Mouse (Mus musculus) heart, adult 11 months (tissue): ENCODE data around the gene Utp20.
"Not testable (repeated sequence)": the region's sequence is repeated elsewhere in the genome, so short reads cannot be mapped to it uniquely, and the experiment has no call there.

ENCODE experiments used
- DNase-seq: peaks from one replicate; pipeline ENCODE4 v3.0.0; 2022

The Utp20 gene

DNA sequence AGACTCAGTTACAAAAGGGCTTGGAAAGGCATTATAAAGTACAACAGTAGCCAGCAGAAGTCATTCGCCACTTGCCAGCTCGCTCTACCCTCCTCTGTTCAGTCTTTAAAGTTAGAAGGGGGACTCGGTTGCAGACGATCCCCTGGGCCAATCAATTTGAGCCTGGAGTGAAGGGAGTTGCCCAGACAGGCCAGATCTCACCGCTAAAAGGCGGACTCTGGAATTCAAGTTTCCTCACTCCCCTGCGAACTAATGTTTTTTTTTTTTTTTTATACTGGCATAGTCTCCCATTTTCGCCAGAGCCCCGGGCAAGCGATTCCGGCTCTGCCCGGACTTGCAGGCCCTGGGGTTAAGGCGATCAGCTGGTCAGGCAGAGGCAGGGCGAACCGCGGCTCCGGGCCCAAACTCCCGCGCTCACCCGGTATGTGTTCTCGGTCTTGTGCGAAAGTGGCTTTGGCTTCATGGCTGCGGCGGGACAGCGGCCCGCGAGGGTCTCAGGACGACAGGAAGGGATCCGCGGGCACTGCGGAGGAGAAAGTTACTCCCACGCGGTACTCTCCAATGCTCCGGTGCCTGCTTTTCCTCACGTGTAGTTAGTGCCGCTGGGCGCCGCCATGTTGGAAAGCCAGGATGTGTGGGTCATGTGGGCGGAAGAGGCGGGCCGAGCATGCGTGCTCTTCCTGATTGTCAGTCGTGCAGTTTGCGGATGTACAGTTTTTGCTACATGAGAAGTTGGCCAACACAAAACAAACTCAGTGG is at the start of gene Utp20:
Utp20 (minus strand) TSS at position 617 of the 759 bp plus-strand sequence.
- peak; percentile 97 for DNase-seq

DNA sequence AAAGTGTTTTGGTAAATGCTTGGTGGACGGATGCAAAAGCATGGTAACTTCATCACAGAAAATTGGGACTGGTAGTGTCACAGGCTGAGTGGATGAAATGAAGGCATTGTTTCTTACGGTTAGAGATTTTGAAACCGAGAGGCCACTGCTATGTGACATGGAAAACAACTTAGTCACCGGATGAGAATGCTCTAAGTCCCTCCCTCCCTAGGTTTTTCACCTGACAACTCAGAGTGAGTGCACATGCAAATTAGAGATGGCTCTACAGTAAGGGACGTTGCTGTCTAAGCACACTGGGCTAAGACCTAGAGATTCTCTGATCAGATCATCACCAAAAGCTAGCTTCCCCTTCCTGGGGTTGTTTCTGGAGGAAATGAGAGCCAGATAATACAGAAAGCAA is 48.3 kb upstream of the Utp20 start:
- no peak for DNase-seq

DNA sequence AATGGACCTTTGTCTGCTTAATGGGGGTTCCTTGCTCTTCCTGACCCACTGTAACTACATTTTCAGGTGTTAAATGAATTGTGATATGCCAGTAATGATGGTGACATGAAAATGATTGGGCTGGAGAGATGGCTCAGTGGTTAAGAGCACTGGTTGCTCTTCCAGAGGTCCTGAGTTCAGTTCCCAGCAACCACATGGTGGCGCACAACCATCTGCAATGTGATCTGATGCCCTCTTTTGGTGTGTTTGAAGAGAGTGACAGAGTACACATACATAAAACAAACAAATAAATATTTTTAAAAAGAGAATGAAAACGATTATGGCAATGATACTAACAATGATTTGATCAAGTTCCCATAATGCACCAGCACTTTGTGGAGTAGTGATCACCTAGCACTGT is 39.4 kb upstream of the Utp20 start:
- peak; percentile 43 for DNase-seq

DNA sequence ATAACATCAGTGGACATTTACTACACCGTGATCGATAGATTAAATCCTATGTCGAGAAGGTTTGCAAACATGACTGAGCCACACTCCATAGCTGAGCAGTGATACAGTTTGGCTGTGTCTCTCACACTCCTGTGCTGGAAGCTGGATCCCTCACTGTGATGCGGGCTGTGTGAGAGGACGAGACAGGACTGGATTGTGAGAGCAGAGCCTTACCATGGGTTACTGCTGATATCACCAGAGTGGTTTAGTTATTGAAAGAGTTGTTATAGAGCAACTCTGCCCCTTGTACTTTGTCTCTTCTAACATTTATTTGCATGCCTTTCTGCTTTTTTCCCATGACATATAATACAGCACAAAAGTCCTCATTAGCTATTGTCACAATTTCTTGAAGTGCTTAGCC is 35.7 kb upstream of the Utp20 start:
- DNase-seq: peak; percentile 12

DNA sequence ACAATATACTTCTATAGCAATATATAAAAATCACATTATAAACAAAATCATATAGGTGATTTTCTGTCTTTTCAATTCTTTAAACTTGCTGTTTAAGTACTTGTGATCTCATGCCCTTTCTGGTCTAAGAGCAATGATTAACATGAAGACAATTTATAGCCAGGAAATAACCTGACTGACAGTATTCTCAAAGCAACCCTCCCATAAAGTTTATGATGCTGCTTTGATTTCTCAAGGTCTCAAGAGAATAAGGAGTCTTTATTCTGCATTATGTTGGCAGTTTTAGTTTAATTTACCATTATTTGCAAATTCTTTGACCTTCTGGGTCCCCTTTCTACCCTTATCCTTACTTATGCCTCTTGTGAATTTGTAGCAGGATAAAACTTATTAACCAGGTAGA is 34.8 kb upstream of the Utp20 start:
- DNase-seq: no peak

DNA sequence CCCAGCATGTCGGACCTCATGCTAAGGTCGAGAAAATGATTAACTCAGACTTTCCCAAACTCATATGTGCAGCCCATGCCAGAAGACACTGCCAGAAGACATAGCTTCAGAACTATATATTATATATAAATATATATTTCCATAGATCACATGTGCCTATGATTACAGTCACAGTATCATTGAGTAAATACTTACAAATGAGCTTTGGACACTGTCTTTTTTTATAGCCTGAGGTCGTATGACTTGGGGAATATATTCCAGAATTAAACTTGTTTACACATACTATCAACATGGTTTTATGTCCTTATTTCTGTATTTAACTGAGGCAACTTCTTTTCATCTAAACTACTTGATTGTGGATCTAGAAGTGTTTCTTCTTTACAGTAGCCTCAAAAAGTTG is 34.3 kb upstream of the Utp20 start:
- DNase-seq: peak; percentile 45

DNA sequence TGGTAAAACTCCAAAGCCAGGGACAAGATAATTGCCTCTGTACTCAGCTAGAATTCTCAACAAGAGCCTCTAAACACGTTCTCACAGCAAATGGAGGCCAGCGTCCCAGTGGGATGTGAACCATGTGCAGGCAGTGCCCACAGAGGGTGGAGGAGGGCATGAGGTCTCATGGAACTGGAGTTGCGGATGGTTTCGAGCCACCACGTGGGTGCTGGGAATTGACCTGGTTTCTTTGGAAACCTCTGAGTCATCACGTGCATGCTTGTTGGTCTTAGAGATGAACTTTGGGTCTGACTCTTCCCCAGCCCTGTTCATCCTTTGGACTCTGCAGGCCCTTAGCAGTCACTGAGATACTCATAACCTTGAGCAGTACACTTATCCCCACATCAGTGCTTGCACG is 26.7 kb upstream of the Utp20 start:
- DNase-seq: peak; percentile 71

DNA sequence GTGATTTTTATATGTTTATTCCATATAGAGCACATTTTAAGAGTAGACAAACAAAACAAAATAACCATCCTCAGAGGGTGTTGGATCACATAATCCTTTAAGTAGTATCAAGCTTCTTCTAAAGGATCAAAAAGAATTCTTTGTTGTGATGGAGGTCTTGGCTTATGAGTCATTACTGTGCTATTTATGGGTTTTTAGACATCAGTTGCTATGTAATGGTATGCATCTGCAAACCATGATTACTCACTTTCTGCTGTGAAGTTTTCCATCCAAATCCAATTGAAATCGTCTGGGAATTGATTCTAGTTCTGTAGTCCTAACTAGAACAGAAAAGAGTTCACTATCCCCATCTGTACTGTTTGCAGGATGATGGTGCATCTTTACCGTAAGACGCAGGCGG is 23.4 kb upstream of the Utp20 start:
- no peak for DNase-seq

DNA sequence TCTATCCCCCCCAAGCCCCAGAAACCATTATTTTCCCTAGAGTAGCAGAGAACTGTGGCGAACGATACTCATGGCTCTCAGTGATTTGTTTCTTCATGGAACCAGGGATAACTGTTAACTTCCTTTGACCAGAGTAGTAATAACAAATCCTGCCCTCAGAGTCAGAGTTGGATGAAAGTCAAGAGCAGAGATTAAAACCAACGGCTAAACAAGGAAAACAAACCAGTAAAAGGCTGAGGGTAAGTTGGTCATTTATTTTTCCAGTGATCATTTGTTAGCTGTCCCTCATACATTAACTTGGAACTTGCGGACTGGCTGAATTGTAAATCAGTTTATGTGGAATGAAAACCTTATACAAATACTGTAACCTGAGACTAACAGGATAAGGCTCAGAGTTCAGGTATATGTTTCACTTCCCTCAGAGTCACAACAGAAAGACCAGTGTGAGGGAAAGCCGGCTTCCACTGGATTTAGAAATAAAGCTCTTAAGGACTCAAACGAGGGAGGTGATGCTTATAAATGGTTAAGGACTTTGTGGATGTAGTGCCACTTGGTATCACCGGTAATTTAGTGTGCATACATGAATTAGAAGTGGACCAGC is 22.4 kb upstream of the Utp20 start:
- peak; percentile 57 for DNase-seq

DNA sequence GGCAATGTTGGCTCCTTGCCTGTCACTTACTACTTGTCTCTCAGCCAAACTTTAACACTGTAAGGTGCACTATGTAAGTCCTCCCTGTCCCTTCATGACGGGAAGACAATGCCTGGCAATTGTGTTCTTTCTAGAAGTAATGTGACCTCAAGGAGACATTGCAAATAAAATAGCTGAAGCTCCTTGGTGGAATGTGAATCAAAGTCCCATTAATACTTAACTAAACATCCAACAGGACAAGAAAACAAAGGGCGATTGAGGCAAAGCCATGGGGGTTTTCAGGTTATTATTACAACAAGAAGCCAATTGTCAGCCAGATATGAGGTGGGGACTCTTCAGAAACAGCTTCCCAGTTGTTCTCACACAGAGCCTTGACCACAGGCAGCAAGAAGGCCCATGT is 7.6 kb upstream of the Utp20 start:
- DNase-seq: peak; percentile 27

DNA sequence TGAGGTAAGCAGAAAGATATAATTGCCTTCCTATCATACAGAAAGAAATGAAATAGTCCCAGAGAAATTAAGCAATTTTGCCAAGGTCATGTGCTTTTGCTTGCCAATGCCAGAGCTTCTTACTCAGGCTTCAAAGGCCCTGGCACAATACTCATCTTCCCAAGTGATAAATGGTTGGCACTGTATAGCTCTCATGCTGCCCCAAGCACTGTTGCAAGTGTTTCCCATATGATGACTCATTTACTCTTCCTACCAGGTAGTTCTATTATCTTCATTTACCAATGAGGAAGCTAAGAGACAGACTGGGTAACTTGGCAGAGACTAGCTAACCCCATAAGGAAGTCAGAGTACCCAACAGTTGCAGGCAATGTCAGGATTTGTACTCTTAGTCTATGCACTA is 1.8 kb upstream of the Utp20 start:
- DNase-seq: peak; percentile 66

DNA sequence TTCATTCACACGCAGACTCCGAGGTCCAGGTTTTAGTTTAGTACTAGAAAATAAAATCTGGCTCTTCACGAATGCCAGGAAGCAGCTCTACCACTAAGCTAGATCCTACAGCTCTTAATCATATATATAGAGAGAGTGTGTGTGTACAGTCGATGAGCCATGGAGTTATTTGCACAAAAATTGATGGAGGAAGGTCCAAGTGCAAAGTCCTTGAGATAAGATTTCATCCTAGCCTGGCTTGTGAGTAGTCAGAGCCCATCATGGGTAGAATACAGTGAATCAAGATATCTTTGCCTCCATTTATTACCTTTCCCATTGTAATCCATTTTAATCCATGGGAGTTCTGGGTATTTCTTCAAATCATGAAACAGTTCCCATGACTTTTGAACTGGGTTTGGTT is 992 bp upstream of the Utp20 start:
- DNase-seq: peak; percentile 11

DNA sequence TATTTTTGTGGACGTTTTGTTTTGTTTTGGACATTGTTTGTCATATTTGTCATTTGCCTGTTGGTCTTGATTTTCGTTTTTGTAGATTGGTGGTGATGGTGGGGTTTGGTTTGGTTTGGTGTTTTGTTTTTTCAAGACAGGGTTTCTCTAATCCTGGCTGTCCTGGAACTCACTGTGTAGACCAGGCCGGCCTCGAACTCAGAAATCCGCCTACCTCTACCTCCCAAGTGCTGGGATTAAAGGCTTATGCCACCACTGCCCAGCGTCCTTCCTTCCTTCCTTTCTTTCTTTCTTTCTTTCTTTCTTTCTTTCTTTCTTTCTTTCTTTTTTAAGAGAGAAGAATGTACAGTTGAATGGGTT is 323 bp upstream of the Utp20 start:
- DNase-seq: not testable (repeated sequence)

DNA sequence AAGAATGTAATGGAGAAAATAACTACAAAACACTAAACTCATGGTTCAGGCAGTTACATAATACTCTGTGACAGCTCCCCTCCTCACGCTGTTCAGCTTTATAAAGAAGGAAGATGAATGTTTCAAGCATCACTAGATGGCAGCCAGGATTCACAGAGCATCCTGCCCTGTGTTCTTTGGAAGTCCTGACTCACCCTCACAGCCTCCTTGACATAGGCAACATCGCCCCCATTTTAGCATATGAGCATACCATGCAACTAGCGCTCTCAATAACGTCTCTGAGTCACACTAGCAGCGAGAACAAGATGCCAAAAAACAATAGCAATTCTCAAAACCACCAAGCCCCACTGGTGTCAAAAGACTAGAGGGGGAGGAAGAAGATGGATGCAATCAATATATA is 9.3 kb downstream of the Utp20 start:
- peak; percentile 79 for DNase-seq

DNA sequence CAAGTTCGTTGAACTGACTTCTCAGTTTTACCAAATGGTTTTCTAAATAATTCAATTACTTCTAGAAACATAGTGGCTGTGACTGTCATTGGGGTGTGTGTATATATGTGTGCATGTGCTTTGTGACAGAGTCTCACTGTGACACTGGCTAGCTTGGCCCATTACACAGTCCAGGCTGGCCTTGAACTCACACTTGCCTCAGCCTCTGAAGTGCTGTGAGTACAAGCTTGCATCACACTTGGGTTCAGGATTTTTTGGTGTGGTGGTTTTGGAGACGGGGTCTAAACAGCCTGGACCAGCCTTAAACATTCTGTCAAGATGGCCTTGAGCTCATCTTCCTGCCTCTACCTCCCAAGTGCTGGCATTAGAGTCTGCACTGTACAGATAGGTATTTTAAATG is 11.3 kb downstream of the Utp20 start:
- peak; percentile 72 for DNase-seq

DNA sequence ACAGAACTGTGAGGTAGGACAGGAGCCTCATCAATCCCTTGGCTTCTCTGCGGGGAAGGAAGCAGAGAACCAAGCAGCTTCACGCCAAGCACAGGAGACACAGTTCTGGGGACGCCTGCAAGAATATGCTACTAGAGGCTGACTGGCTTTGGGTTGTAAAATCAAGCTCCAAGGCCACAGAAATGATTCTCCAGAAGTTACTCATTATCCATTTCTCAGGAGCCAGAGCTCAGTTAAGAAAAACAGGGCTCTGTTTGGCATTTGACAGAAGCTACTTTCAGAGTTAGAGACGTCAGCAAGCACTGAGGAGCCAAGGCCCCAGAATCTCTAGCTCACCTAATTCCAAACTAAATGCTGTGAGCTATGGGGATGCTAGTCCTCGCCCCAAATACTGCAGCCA is 14.9 kb downstream of the Utp20 start:
- DNase-seq: peak; percentile 64

DNA sequence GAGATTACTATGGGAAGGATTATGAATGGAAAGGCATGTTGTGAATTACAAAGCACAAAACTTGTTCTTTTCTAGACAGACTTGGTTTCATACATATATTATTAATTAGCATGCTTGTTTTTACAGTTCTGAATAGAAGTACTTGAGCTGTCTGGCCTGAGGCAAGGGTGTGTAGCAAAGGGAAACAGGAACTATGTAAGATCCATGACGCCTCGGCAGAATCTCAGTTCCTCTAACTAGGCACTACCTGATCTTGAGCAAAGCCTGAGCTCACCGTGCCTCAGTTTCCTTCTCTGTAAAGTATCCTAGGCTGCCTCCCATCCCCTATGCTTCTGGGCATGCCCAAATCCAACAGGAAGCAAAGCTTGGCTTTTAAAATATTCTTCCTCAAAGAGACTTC is 24.4 kb downstream of the Utp20 start:
- DNase-seq: peak; percentile 85

DNA sequence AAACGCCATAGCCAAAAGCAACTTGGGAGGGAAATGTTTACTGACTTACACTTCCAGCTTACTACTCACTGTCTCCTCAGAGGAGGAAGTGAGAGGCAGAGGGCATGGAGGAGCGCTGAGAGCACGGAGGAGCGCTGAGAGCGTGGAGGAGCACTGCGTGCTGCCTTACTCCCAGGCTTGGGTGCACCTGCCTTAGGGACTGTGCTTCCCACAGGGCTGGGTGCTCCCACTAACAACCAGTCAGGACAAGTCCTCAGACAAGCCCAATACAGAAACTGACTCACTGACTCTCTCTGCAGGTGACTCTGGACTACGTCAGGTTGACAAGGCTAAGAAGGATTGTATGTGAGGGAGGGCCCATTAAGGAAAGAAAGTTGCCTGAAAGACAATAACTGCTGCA is 27.2 kb downstream of the Utp20 start:
- DNase-seq: peak; percentile 92

DNA sequence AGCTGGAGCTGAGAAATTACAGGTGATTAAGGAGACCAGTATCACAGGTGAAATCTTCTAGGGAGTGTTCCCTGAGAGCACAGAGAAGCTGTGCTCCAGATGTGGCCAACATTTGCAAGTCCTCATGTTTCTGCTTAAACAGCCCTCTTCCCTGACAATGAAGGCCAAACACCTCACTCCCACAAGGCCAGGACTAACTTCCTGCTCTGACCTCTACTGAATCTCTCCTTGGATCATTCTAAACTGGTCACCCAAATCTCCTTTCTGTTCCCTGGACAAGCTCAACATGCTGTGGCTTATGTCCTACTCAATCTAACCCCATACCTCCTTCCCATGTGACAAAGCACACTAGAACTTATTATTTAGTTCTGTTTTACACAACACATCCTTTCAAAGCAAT is 29.2 kb downstream of the Utp20 start:
- no peak for DNase-seq

DNA sequence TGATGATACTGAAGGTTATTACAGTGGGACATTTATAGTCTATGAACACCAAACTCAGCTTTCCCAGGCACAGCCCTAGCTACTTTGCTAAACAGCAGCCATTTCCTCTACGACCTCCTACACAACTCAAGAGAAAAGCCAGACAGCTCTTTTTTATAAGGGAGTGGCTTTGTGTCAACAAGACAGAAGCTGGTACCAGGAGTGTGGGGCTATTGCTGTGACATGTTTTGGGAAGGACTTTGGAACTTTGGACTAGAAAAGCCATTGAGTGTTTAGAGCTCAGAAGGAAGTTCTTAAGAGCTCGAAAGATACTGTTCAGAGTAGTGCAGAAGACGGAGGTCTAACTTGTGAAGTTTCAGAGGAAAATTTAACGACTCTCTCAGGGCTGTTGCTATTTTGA is 29.7 kb downstream of the Utp20 start:
- DNase-seq: no peak

DNA sequence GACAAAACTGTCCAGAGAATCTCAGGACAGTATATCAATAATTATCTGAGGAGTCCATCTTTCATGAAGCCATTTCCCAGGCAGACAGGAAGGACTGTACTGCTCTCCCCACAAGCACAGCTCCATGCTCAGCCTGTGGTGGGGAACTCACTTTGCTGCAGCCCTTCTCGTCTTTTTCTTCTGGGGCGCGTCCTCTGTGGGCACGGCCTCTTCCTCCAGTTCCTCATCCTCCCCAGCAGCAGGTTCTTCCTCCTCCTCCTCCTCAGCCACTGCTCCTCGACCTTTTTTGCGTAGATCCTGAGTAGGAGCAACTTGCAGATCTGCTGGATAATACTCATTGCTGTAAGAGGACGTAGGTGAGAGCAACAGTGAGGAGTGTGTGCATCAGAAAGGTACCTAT is 31.4 kb downstream of the Utp20 start:
- peak; percentile 83 for DNase-seq

DNA sequence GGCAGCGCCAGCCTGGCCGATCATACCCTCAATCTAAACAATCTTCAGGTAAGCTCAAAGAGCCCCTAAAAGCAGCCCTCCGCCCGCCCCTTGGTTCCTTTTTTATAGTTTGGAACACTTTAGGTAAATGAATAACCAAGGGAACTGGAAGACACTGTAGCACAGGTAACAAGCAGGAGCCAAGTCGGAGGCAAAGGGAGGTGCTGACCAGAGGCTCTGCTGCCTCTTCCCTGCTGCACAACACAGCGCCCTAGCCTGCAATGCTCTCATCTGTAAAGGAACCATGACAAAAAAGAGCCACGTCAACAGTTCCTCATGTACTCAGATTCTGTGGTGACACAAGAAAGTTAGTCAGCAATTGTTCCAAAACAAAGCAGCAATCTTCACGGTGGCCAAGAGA is 32.0 kb downstream of the Utp20 start:
- DNase-seq: peak; percentile 88

DNA sequence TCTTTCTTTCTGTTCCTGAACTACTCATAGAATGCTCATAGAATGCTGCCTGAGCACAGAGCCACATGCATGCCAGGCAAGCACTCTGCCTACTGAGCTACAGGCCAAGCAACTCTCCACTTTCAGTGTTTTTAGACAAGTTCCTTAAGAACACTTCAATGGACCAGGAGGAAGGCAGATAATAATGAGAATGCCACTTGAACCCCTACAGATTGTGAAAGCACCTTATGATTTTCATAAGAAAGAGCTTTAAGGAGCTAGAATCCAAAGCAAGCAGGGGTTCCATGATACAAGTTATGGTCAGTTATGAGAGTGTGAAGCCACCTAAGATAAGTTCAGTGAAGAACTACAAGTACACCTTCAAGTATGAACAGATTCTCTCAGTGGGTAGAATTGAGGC is 32.9 kb downstream of the Utp20 start:
- no peak for DNase-seq

DNA sequence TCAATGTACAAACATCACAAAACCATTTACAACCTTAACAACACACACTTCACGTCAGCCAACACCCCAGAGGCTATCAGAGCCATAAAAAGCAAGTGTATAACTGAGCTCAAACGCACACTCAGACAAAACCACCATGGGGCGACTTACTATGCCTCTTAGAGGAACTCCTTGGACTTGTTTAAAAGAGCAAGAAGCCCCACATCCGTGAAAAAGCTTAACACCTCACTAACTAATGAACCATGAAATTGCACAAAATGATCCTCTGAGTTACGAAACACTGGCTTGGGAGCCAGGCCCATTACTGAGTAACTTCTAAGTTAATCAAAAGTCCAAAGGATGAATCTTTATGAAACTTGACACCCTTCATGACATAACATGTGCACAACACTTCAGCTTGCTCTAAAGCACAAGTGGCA is 42.1 kb downstream of the Utp20 start:
- peak; percentile 60 for DNase-seq

DNA sequence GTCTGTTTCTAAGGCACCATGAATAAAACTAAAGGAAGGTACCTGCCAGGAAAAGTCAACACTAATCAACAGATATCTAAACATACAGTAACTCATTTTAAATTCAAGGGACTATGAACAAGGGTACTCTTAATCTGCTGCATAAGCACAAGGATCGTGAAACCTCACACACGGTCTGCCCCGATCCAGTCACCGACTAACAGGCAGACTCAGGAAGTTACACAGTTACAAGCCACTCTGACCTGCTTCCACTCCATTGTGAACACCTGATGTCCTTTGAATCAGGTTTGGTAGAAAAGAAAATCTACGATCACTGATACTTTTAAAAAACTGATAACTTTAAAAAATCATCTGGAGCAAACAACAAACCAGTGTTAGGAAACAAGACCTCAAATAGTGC is 42.7 kb downstream of the Utp20 start:
- DNase-seq: peak; percentile 2
